Mouse (Mus musculus): Measurements from ENCODE around the gene Gli2. TPM values are rescaled to one million over a fixed set of nuclear protein-coding genes. Genes with fewer than 3 reads are reported as not detected.

Gene Gli2
- polyA plus RNA-seq, 1 experiment from 2014 or later: 12.9 TPM

- peaks cover 81% of the 10 kb centered on the region for H3K36me3 ChIP-seq (replicated peaks)
- 81% methylated on average over 2 of the region's 2 CpGs for WGBS
Observed at GRCm38 (mm10) chr1:118948407-118948806, 105.0 kb downstream of the Gli2 start.

GRCm38 (mm10) chr1:118947221-118947620 is 106.2 kb downstream of the Gli2 start:
- Histone ChIP-seq H3K27me3 (ENCODE audit: poor library complexity, severe bottlenecking) (no peaks in the 10 kb centered on the region), H3K27ac (no peak overlapping the region), H3K9me3 (0 out of 2 replicates have a peak, but pooled peaks cover 7% of the 10 kb centered on the region), H3K4me1 (peaks cover 5% of the 10 kb centered on the region), H3K36me3 (replicated peaks) (peaks cover 82% of the 10 kb centered on the region), H3K4me3 (no peak overlapping the region)
- WGBS: 84% methylated on average over 4 of the region's 4 CpGs
- no peak for DNase-seq (ENCODE audit: extremely low spot score, low spot score)

More at GRCm38 (mm10) chr1:118948407-118948806, 105.0 kb downstream of the Gli2 start:
- Histone ChIP-seq H3K27ac (no peak overlapping the region), H3K27me3 (ENCODE audit: poor library complexity, severe bottlenecking) (no peaks in the 10 kb centered on the region), H3K4me3 (no peak overlapping the region), H3K4me1 (no peaks in the 10 kb centered on the region), H3K9me3 (0 out of 2 replicates have a peak, but pooled peaks cover 7% of the 10 kb centered on the region)
- no peak for DNase-seq (ENCODE audit: extremely low spot score, low spot score)

- no peak for DNase-seq (ENCODE audit: extremely low spot score, low spot score)
- no peak overlapping the region for H3K4me3 ChIP-seq
- H3K36me3 ChIP-seq (replicated peaks): peaks cover 37% of the 10 kb centered on the region
- 0 out of 2 replicates have a peak overlapping the region, but pooled peaks have one; percentile 25 for H3K27ac ChIP-seq
- H3K4me1 ChIP-seq: peaks cover 57% of the 10 kb centered on the region
- no peaks in the 10 kb centered on the region for H3K9me3 ChIP-seq
- no peaks in the 10 kb centered on the region for H3K27me3 ChIP-seq (ENCODE audit: poor library complexity, severe bottlenecking)
- WGBS: 61% methylated on average over 8 of the region's 8 CpGs
Observed at GRCm38 (mm10) chr1:118941336-118941735, 112.1 kb downstream of the Gli2 start.

GRCm38 (mm10) chr1:118940269-118940840 is 113.1 kb downstream of the Gli2 start:
- H3K27me3 ChIP-seq (ENCODE audit: poor library complexity, severe bottlenecking): no peaks in the 10 kb centered on the region
- H3K4me1 ChIP-seq: peaks cover 67% of the 10 kb centered on the region
- no peaks in the 10 kb centered on the region for H3K9me3 ChIP-seq
- no peak overlapping the region for H3K4me3 ChIP-seq
- 44% methylated on average over 5 of the region's 5 CpGs for WGBS
- DNase-seq (ENCODE audit: extremely low spot score, low spot score): no peak
- H3K27ac ChIP-seq: no peak overlapping the region
- H3K36me3 ChIP-seq (replicated peaks): peaks cover 29% of the 10 kb centered on the region

- DNase-seq (ENCODE audit: extremely low spot score, low spot score): no peak
- H3K27ac ChIP-seq: 0 out of 2 replicates have a peak overlapping the region, but pooled peaks have one; percentile 42
- H3K4me1 ChIP-seq: peaks cover 74% of the 10 kb centered on the region
- no peak overlapping the region for H3K4me3 ChIP-seq
- H3K9me3 ChIP-seq: no peaks in the 10 kb centered on the region
- no peaks in the 10 kb centered on the region for H3K27me3 ChIP-seq (ENCODE audit: poor library complexity, severe bottlenecking)
- peaks cover 14% of the 10 kb centered on the region; the same call in 1 of the 2 replicates for H3K36me3 ChIP-seq (replicated peaks)
- whole genome bisulfite sequencing: 63% methylated on average over 4 of the region's 4 CpGs
Observed at GRCm38 (mm10) chr1:118938206-118938605, 115.2 kb downstream of the Gli2 start.

DNA sequence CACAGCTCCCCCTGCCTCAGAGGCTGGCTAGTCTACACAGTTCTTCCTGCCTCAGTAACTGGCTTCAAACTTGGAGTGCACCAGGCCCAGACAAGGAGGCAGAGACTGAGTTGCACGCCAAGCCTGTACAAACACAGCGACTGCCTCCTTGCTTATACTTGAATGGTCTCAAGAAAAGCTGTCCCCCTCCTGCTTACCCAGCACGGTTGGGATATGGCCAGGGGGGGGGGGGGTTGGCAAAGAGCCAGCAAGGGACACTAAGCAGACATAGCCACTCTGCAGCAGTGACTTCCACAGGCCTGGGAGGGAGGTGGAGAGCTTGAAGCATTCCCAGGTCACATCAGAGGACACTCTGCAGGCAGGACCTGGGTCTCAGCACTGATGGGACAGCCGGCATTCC is 117.3 kb downstream of the Gli2 start:
- no peaks in the 10 kb centered on the region for H3K9me3 ChIP-seq
- no peaks in the 10 kb centered on the region for H3K27me3 ChIP-seq (ENCODE audit: poor library complexity, severe bottlenecking)
- H3K4me3 ChIP-seq: no peak overlapping the region
- DNase-seq (ENCODE audit: extremely low spot score, low spot score): no peak
- H3K36me3 ChIP-seq (replicated peaks): peaks cover 19% of the 10 kb centered on the region
- peaks cover 58% of the 10 kb centered on the region for H3K4me1 ChIP-seq
- WGBS: 50% methylated on average over 4 of the region's 4 CpGs
- H3K27ac ChIP-seq: peak overlapping the region; percentile 75

- WGBS: 66% methylated on average over 6 of the region's 6 CpGs
- Histone ChIP-seq H3K4me3 (no peak overlapping the region), H3K36me3 (replicated peaks) (peaks cover 13% of the 10 kb centered on the region), H3K4me1 (peaks cover 52% of the 10 kb centered on the region), H3K27ac (peak overlapping the region; percentile 75), H3K27me3 (ENCODE audit: poor library complexity, severe bottlenecking) (no peaks in the 10 kb centered on the region), H3K9me3 (no peaks in the 10 kb centered on the region)
- no peak for DNase-seq (ENCODE audit: extremely low spot score, low spot score)
Observed at GRCm38 (mm10) chr1:118935518-118935917, 117.9 kb downstream of the Gli2 start.

- Histone ChIP-seq H3K4me3 (no peak overlapping the region), H3K4me1 (peaks cover 35% of the 10 kb centered on the region), H3K27ac (no peak overlapping the region), H3K9me3 (no peaks in the 10 kb centered on the region), H3K36me3 (replicated peaks) (peaks cover 18% of the 10 kb centered on the region), H3K27me3 (ENCODE audit: poor library complexity, severe bottlenecking) (no peaks in the 10 kb centered on the region)
- 91% methylated on average over 5 of the region's 5 CpGs for WGBS
- DNase-seq (ENCODE audit: extremely low spot score, low spot score): no peak
Observed at GRCm38 (mm10) chr1:118932167-118932566, 121.3 kb downstream of the Gli2 start.

DNA sequence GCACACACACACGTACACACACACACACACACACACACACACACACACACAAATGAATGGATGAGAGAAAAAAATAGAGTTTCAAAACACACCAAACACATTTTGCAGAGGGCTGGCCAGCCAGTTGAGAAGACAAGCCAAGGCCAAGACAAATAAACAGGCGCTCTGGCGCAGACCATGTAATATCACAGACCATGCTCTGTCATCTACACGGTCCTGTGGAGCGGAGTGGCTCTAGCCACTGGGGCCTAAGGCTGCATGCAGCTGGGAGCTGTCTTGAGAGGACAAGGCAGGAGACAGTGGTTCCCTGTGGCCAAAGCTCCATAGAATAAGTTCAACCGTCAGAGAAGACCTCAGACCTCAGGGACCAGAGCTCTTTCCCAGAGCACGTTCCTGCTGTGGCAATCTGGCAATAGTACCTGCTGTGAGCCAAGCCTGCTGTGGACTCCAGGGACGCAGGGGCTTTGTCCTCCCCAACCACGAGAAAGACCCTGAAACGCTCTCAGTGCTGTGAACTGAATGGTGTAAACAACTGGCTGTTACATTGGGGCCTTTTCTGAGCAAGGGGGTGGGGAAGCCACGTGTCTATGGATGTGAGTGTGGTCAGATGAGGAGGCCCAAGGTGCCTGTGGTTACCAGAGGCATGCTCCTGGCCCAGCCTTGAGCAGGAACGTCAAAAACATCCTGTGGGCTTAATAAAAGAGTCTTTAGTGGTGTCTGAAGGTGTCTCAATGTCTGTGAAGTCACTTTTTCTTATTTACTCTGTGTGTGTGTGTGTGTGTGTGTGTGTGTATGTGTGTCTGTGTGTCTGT is 125.7 kb downstream of the Gli2 start:
- no peak for DNase-seq (ENCODE audit: extremely low spot score, low spot score)
- H3K4me1 ChIP-seq: peaks cover 26% of the 10 kb centered on the region
- 75% methylated on average over 12 of the region's 12 CpGs for WGBS
- H3K36me3 ChIP-seq (replicated peaks): peaks cover 27% of the 10 kb centered on the region
- no peak overlapping the region for H3K4me3 ChIP-seq
- 0 out of 2 replicates have a peak overlapping the region, but pooled peaks have one; percentile 40 for H3K27ac ChIP-seq
- H3K27me3 ChIP-seq (ENCODE audit: poor library complexity, severe bottlenecking): 0 out of 2 replicates have a peak, but pooled peaks cover 3% of the 10 kb centered on the region
- H3K9me3 ChIP-seq: no peaks in the 10 kb centered on the region

- H3K4me1 ChIP-seq: peaks cover 38% of the 10 kb centered on the region
- no peak for DNase-seq (ENCODE audit: extremely low spot score, low spot score)
- H3K36me3 ChIP-seq (replicated peaks): peaks cover 15% of the 10 kb centered on the region; the same call in 1 of the 2 replicates
- no peak overlapping the region for H3K27ac ChIP-seq
- H3K27me3 ChIP-seq (ENCODE audit: poor library complexity, severe bottlenecking): 0 out of 2 replicates have a peak, but pooled peaks cover 3% of the 10 kb centered on the region
- 95% methylated on average over 7 of the region's 7 CpGs for WGBS
- H3K9me3 ChIP-seq: no peaks in the 10 kb centered on the region
- H3K4me3 ChIP-seq: no peak overlapping the region
Observed at GRCm38 (mm10) chr1:118926556-118926955, 126.9 kb downstream of the Gli2 start.

GRCm38 (mm10) chr1:118922189-118922588 is 131.2 kb downstream of the Gli2 start:
- H3K36me3 ChIP-seq (replicated peaks): peaks cover 37% of the 10 kb centered on the region
- no peak for DNase-seq (ENCODE audit: extremely low spot score, low spot score)
- H3K4me3 ChIP-seq: no peak overlapping the region
- peak overlapping the region; percentile 48; the same call in 1 of the 2 replicates for H3K27ac ChIP-seq
- peaks cover 49% of the 10 kb centered on the region for H3K4me1 ChIP-seq
- H3K9me3 ChIP-seq: peaks cover 10% of the 10 kb centered on the region
- peaks cover 20% of the 10 kb centered on the region for H3K27me3 ChIP-seq (ENCODE audit: poor library complexity, severe bottlenecking)
- WGBS: 83% methylated on average over 6 of the region's 6 CpGs

DNA sequence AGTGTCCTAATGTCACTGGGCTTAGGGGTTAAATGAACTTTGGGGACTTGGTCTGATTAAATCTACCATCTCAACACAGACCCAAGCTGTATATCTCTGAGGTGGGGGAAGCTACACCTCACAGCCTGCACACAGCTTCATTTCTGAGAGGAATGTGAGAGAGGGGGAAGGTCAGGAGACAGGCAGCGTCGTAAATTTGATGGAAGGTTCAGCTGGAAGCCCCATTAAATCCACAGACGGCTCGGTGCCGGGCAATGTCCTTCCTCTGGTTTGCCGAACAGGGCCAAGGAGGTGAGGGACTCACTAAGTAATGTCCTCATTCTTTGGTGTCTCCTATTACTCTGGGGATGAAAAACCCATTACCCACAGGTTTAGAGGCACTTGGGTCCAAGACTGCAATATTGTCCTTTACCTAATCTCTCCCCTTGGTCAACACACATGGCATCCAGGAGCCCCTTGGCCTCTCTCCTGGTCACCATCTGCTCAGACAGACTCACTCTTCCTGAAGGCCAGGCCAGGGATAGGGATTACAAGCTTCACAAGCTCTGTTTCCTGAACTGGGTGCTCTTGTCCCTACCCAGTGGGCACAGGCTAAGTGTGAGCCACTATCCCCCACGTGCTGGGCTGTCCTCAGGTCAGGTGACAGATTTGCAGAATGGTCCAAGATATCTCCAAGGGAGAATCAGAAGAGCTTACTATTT is 135.7 kb downstream of the Gli2 start:
- H3K9me3 ChIP-seq: peaks cover 10% of the 10 kb centered on the region
- H3K4me1 ChIP-seq: peaks cover 78% of the 10 kb centered on the region
- DNase-seq (ENCODE audit: extremely low spot score, low spot score): no peak
- H3K27me3 ChIP-seq (ENCODE audit: poor library complexity, severe bottlenecking): peaks cover 50% of the 10 kb centered on the region
- 87% methylated on average over 7 of the region's 7 CpGs for WGBS
- no peak overlapping the region for H3K4me3 ChIP-seq
- peak overlapping the region; percentile 2; the same call in 1 of the 2 replicates for H3K27ac ChIP-seq
- peaks cover 28% of the 10 kb centered on the region for H3K36me3 ChIP-seq (replicated peaks)
